Mouse (Mus musculus) urinary bladder, postnatal 10 days (tissue): ENCODE data around the gene Acvr1.

Experiments used
- DNase-seq: peaks from one replicate; pipeline ENCODE4 v3.0.0; 2022; ENCODE audit warnings: low spot score

Acvr1 gene

DNA sequence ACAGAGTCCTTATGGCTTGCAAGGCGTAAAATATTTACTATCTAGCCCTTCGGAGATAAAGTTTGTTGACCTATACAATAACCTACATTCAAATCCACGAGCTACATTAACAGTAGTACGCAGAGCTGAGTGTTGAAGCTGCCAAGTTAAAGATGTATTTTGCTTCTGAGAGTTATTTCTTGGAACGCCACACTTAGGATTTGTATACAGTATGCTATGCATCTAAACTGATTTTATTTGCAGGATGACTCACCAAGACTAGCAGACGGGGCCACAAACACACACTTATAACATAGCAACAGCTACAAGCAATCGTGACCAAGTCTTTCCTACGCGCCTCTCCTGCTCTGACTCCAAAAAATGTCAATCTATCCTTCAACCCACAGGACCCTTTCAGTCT, 46.2 kb downstream of the Acvr1 start:
- DNase-seq, result no peak

DNA sequence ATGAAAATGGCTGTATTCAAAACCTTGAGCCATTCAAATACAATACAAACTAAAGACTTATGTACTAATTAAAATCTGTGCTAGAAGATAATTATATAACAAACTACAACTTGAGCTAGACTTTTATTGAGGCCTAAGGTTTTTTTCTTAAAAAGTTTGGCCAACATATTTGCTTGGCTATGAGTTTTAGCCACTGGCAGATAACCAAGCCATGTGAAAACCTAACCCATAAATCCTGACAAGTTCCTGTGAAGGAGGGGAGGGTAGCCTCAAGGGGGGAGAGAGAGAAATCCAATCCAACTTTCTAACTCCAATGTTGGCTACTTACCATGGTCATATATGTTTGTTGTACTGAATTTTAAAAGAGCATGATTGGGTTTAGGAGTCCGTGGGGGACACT, 48.4 kb downstream of the Acvr1 start:
- no peak for DNase-seq

DNA sequence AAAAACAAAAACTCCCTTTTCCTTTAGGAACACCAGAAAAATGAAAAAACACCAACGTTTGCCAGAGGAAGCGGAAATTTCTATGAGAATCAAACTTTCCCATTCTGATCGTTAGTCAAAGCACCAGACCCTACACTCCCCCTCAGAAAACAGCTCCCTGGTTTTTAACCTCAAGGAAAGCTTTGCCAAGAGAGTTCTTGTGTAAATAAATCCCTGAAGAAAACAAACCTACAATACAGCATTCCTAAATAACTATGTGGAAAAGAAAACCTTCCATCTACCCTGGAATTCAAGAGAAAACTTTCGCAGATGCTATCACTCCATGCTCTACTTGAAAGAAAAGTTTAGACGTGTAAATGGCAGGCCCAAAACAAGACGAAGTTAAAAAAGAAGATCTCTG, 50.0 kb downstream of the Acvr1 start:
- no peak for DNase-seq

DNA sequence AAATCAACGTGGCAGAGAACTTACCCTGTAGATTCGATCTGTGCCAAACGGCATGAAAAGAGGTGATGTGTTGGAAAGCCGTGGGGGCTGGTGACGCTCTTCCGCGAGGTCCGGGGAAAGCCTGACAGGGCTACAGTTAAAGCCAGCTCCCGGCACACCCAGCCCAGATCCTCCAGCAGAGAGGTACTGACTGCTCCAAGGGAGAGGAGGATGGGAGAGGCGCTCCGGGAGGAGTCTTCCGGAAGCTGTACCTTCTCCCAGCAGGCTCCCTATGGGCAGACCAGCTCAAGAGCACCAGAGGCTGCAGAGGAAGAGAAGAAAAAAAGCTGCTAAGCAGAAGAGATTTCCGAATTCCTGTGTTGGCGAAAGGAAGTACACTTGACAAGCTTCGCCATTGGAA, 51.0 kb downstream of the Acvr1 start:
- no peak for DNase-seq

DNA sequence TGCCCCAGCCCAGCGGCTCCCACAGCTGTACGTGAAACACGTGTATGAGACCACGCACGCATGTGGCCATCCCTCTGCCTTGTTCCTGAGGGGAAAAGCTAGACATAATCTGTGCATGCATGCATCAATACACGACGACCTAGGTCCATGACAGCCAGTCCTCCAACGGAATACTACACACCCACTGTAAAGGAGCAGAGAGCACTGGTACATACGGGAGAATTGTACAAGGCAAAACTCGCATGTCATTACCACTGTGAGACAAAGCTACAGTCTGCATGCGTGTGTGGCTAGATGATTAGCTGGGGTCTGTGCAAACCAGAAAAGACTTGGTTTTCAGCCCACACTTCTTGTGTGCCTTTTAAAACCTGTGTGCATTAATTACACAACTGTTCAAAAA, 52.5 kb downstream of the Acvr1 start:
- DNase-seq, result no peak

DNA sequence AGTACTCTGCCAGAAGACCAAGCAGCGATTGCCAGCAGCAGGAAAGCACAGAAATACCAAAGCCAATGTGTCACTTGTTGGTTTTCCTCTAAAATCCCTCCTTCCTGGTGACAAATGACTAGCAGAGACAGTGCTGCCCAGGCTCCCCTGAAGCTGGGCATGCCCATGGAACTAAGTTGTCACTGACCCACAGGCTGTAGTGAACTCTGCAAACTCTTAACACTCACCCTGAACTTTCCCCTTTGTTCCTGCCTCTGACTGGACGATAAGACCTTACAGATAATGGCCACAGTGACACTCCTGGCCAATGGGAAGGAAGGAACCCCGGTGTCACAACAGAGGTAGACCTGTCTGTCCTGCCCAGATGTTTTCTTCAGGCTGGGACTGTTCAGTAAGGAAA, 53.7 kb downstream of the Acvr1 start:
- DNase-seq, result no peak

DNA sequence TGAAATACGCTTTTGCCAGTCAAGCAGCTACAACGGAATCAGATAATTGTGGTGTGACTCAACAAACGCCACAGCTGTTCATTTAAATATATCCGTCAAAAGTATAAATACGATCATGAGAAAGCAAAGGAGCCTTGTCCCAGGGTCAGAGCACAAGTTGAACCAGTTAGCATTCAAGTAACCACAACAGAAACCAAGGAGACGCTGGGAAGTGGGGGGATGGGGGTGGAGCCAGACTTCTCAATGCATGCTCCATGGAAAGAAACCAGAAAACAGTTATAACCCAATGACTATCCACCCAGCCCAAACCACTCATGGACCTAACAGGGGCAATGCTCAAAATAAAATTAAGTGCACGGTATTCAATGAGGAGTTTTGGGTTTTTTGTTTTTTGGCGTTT, 56.8 kb downstream of the Acvr1 start:
- DNase-seq, result no peak

DNA sequence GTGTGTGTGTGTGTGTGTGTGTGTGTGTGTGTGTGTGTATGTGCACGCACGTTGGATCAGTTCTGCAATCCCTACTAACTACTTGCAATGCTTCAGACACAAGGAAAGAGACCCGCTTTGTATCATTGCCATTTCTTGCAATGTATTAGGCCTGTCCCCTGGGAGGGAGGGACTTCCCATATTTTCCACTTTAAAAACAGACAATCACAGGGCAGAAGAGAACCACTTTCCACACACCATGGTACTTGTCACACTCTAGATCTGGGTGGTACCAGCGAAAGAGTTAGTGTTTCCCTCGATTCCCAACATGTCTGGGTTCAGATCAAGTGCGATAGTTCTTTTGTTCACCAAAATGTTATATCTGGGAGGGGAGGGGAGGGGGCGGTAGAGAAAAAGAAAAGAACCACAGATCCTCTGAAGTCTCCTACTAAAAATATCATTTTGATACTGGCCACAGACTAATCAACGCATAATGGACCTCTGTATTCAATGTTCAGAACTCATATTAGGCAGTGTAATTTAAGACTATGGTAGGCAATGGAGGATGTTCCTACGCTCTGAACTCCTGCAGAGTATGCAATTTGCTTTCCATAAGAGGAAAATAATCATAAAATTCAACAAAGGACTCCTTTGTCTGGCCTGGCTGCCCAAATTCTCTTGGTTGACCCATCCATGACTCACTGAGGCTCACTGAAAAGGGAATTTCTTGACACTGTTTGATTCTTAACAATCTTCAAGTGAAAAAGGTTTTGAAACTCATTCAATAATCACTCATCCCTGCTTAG, 61.5 kb downstream of the Acvr1 start:
- DNase-seq, result no peak

DNA sequence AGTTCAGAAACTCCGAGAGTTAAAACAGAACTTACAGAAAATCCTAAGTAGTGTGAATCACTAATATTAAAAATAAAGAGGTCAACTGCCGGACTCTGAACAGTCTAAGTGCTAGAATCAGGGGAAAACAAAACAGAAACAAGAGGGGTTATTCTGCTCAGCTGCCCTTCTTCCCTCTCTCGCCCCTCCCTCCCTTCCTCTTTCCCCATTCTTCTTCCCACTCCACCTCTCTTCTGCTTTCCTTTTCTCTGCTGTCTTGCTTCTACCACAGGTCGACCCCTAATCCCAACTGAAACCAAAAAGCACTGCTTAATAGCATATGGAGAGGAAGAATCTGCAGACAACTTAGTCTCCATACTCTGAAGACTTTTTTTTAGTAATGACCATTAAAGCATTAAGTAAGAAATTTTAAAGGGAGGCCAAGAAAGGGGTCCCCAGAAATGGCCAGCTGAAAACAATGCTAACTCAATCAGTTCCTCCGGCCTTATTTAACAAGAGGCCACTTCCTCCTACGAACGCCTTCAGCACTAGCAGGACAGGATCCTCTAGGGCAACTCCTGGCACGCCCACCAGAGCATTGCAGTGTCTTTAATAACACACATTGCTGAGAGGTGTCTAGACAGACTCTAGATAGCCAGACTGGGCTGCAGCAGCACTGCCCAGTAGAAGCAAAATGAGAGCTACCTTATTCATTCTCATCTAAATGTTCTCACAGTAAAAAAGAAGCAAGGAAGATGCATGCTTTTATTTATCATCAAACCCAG, 70.1 kb downstream of the Acvr1 start:
- DNase-seq, result no peak

DNA sequence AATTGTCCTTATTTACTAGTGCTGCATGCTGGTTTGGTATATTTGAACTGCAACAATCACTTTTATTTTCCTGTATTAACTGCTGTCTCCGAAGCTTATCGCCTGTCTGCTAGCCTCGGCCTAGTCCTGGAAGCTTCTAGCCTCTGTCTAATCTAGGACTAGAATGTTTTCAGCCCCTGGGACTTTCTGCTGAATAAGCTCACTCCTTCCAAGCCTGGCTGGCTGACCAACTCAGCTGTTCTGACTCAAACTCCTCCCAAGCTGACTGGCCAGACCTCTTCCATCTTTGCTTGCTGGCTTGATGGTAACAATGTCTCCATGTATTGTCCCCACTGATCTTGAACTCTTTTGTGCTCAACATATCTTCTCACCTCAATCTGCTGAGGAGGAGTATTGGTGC, 71.7 kb downstream of the Acvr1 start:
- DNase-seq, result no peak

DNA sequence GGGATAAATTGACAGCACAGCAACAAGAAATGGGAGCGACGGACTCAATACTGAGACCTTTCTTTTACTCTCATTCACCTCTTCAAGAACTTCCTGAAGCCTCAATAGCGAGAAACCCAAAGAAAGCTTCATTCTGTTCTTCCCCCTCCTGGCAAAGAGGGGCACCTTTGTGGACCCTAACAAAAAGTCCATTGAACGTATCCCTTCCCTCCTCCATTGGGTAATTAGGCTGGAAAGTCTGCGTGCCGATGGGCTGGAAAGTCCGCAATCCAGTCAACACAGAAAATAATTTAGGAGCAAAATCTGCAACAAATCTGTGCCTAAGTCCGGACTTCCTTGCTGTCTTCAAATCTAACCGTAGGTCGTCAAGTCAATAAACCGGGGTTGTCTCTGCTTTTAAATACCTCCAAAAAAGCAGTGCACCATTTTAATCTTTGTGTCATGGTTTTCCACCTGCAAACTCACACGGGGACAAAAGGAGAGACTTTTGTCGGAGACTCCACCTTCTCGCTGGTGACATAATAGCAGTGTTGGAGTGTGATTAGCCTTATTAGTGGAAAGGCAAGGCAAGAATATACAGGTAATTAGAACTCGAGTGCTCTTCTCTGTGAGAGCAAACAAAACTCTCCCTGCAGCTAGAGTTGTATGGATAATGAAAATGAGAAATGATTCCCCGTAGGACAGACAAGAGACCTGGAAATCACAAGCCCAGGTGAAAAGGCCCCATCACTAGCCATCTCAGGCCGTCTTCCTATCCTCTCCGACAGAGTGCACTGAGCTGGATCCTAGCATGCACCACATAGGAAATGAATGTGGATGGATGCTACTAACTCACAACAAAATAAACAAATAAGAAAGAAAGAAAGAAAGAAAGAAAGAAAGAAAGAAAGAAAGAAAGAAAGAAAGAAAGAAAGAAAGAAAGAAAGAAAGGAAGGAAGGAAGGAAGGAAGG, 73.0 kb downstream of the Acvr1 start:
- DNase-seq, result no peak

DNA sequence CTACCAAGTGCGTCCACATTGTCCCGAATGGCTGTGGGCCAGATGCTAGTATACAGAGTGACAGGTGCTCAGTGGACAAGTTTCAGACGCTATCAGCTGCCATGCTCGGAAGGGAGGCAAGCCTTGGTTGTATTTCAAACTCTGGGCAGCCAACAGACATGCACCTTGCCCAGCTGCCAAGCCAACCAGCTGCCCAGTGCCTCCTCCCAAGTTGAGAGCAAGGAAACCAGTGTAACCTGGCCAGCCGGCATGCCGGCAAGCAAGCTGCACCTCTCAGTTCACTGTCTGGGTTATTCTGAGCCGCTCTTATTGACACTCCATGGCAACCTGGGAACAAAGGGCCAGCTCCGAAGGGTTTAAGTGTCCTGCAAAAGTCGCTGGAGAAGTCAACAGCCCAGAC, 77.7 kb downstream of the Acvr1 start:
- DNase-seq, result no peak

DNA sequence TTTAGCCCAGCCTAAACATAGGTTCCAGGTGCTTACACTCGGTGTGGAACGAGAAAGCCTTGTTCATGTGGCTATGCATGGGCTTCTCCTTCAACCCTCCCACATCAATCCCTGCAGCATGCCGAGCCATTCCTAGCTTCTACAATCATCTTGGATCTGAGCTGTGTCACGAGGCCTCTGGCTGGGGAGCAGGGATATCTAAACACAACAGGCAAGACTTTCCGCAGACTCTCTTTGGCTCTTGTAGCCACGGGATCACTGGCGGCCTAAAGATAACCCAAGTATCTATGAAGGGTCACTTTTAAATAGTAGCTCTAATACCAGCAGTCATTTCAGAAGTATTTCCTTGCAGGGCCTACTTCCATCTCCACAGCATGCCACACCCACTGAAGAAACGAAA, 78.6 kb downstream of the Acvr1 start:
- DNase-seq, result no peak

DNA sequence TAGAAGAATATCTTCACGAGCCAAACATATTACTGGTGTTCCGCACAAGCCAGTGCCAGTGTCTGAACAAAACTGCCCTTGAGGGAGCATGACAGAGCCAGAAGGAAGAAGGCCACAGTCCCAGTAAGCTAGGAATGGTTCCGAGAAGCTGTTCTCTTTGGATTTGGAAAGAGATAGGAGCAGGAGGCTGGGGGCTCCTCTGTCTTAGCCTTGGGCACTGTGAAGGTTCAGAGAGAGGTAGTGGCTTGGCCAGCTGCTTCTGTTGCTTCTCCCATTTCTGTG, 79.7 kb downstream of the Acvr1 start:
- DNase-seq, result no peak

DNA sequence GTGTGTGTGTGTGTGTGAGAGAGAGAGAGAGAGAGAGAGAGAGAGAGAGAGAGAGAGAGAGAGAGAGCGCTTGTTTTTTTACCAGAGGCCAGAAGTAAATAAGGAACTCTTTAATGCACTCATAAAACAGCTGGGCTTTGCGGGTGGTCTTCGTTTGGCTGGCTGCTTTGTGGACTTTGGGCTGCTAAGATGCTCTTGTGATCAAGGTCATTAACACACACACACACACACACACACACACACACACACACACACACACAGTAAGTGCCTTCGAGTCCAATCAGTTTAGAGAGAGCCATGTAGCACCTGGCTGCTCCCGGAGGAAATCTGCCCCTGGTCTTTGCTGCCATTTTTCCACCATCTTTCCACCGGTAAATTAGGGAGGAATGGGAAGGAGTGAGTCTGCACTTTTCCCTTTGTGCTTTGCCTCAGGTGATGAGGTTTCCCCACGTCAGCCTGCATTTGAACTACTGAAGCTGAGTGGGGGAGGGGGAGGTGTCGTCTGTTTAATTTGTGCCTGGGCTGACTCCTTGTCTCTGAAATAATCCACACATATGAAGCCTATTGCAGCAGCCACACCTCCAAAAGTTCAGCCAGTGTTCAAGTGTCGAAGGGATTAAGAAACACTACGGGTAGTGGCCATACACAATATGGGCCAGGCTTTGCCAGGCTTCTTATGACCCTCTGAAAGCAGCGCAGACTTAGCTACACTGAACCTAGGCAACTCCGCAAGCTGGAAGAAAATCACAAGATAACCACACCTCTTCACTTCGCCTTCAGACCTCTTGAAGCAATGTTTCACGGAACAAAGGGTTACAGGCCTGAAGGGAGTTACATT, 80.3 kb downstream of the Acvr1 start:
- no peak for DNase-seq

DNA sequence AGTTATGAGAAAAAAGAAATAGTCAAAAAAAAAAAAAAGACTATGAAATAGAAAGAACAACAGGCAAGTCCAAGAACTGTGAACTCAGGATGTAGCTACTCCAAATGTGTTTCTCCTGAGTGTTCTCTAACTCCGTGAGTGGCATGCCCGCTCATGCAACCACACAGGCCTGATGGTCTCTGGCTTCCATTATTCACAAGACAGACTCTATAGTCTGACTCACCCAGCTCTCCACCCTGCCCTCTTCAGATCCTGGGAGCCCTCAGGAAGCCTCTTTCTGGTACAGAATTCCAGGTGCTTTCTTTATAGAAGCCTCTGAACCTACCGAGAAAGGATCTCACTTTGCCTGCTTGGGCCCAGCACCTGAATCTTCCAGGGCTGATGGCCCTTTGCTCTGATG, 81.3 kb downstream of the Acvr1 start:
- DNase-seq, result no peak

DNA sequence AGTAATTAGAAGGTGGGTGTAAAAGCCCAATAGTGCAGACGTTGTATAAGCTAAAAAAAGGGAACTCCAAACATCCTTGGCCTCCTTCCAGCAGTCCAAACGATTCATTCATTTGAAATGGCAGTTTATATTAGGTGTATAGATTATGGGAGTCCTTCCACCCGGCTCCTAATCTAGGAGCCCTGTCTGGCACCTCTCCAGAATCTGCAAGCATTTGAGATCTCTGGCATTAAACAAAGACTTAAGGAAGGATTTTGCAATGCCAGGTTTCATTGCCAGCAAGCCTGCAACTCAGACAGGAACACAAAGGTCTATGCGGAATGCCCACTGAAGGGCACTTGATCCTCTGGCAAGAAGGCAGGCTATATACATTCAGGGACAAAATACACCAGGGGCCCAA, 81.8 kb downstream of the Acvr1 start:
- no peak for DNase-seq

DNA sequence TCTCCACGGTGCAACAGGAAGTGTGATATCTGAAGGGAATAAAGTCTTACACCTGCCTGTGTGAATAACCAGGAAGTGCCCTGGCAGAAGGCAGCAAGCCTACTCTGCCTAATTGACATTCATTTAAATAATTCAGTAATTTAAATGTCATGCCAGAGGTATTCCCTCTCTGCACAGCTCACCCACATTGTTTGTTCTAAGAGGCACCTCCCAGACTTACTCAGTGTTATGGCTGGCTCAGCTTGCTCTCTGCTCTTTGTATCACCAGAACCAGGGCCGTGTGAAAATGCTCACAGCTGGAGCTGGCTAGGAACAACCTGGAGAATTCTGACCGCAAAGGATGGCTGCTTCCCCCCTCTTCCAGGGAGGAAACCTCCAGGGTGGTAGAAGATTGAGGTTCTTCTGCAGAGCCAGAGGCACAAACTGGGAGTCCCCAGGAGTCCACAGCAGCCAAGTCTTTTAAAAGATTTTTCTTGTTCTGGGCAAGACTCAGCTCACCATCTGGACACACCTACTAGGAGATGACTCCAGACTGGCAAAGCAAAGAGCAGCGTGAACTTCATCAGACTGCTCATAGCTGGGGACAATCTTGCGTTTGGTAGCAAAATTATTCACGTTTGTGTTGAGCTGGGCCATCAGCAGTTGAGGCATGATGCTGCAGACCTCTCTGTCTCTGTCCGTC, 82.5 kb downstream of the Acvr1 start:
- no peak for DNase-seq

DNA sequence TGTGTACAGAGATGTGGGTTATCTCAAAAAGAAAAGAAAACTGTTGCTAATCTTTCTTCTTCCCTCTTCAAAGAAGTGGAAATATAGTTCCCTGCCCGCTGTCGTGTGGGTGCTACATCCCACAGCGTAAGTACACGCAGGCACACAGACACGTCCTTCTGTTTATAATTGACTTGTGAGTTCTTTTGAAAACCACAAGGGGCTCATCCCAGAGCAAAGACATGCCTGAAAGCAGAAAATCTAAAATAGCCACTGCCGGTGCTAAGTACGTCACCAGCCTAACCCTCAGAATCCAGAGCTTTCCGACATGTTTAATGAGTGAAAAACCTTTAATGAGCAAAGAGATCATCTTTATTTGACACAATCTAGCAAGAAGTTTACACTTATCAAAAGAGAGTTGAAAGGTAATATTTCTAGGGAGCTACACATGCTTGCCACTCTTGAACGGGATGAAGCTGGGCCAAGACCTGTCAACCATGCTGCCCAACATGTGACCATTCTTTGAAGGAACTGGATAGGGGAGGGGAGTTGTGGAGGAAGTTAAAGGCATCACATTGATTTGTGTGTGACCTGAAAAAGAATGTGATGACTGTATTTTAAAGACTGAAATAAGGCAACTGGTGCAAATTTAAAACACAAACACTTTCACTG, 85.4 kb downstream of the Acvr1 start:
- no peak for DNase-seq

DNA sequence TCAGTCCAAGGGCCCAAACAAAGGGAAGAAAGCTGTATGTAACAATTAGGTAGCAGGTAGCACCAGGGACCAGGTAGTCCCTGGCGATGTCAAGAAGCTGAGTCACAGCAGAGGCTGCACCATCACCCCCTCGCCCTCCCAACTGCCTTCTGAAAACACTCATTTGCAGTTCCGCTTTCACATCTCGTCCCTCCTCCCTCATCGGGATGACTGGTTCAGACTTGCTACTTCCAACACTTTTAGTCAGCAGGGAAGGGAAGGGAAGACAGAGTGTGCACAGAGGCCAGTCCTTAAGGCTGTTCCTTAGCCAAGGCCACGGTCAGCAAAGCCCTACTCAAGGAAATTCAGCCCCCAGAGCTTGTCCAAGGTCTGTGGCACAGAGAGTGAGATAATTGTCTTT, 86.2 kb downstream of the Acvr1 start:
- no peak for DNase-seq

DNA sequence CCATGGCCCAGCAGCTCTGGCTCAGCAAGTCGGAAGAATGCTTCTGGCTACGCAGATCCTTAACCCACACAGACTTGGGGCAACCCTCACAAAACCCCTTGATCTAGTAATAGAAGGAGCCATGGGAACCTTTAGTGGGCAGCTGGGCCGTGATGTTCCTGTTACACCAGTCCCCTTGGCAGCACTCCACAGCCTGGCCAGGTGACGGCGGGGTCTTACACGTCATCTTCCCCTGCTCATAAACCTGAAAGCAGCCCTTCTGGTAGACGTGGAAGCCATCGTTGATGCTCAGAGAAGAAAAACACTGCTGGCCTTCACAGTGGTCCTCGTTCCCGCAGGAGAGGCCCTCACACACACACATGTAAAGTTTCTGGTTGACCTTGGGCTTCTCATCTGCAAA, 87.4 kb downstream of the Acvr1 start:
- DNase-seq, result no peak
